Mouse (Mus musculus) intestine, postnatal 0 days (tissue): ENCODE measurements at regions not wholly inside any gene's neighbourhood (a gene's known extent, or its start where the extent isn't known, plus 50 kb on each side); places are given as distances from the start of the nearest gene placed in this dataset.

ENCODE experiments used
- ATAC-seq: fragments of 200-750 bp; cut with Nextera tagmentation; 2 replicates; pipeline ENCODE4 v1.8.0; 2017; ENCODE audit warnings: mild to moderate bottlenecking, moderate TSS enrichment, moderate library complexity
- H3K27ac ChIP-seq: fragments of 300-500 bp; sonication (generic); 2 replicates; pipeline ENCODE4 v1.5.1; 2014; ENCODE audit warnings: mild to moderate bottlenecking, low read depth, low read length, moderate library complexity
- H3K27me3 ChIP-seq: fragments of 300-500 bp; sonication (generic); replicated peaks from 2 replicates; pipeline ENCODE4 v1.6.1; 2014; ENCODE audit warnings: low read length, mixed read lengths; ENCODE audit not compliant: control insufficient read depth, insufficient read depth
- H3K36me3 ChIP-seq: fragments of 300-500 bp; sonication (generic); 2 replicates; pipeline ENCODE4 v1.6.1; 2014; ENCODE audit warnings: mild to moderate bottlenecking, moderate library complexity; ENCODE audit not compliant: control insufficient read depth, insufficient read depth
- H3K4me1 ChIP-seq: fragments of 300-500 bp; sonication (generic); replicated peaks from 2 replicates; pipeline ENCODE4 v1.6.1; 2014; ENCODE audit warnings: antibody characterized with exemption, low read length, mixed read lengths; ENCODE audit not compliant: control insufficient read depth, insufficient read depth
- H3K4me2 ChIP-seq: fragments of 300-500 bp; sonication (generic); replicated peaks from 2 replicates; pipeline ENCODE4 v1.6.1; 2014; ENCODE audit warnings: low read depth, mild to moderate bottlenecking, moderate library complexity
- H3K4me3 ChIP-seq: fragments of 300-500 bp; sonication (generic); 2 replicates; pipeline ENCODE4 v1.5.1; 2014; ENCODE audit warnings: low read depth, low read length
- H3K9ac ChIP-seq: fragments of 300-500 bp; sonication (generic); 2 replicates; pipeline ENCODE4 v1.6.1; 2014; ENCODE audit warnings: mild to moderate bottlenecking, low read depth, low read length
- H3K9me3 ChIP-seq: fragments of 300-500 bp; sonication (generic); 2 replicates; pipeline ENCODE4 v1.6.1; 2016; ENCODE audit warnings: mixed run types; ENCODE audit not compliant: control insufficient read depth
- CTCF ChIP-seq: sonication (generic); IDR thresholded peaks from 2 replicates; pipeline ENCODE4 v1.5.1; 2016; ENCODE audit warnings: low read depth, mild to moderate bottlenecking, control low read depth, antibody characterized with exemption, moderate library complexity
- WGBS: fragments of 180-500 bp; shearing (Covaris S2); extraction: QIAGEN DNeasy Blood & Tissue Kit; methylation state at CpG from one replicate; pipeline ENCODE4 v1.1.7; 2014; 5-methylcytosine and 5-hydroxymethylcytosine counted together

GRCm38 (mm10) chr9:23651300-23651699 is 428.4 kb downstream of the Bmper start:
- H3K4me1 ChIP-seq = no peaks in the 10 kb centered on the region
- no peak overlapping the region for H3K27ac ChIP-seq
- H3K9me3 ChIP-seq = no peaks in the 10 kb centered on the region
- TF ChIP-seq CTCF = no peak
- no peak overlapping the region for H3K4me3 ChIP-seq
- no peak overlapping the region for H3K4me2 ChIP-seq
- no peak overlapping the region for H3K9ac ChIP-seq
- ATAC-seq = no peak
- no peaks in the 10 kb centered on the region for H3K27me3 ChIP-seq
- no peaks in the 10 kb centered on the region for H3K36me3 ChIP-seq
- 65% methylated on average over 2 of the region's 2 CpGs for WGBS

GRCm38 (mm10) chr9:23653086-23653485 is 430.2 kb downstream of the Bmper start:
- Histone ChIP-seq H3K9me3 (no peaks in the 10 kb centered on the region), H3K4me2 (no peak overlapping the region), H3K4me3 (no peak overlapping the region), H3K27ac (no peak overlapping the region), H3K27me3 (no peaks in the 10 kb centered on the region), H3K36me3 (no peaks in the 10 kb centered on the region), H3K4me1 (no peaks in the 10 kb centered on the region), H3K9ac (no peak overlapping the region)
- WGBS = 27% methylated on average over 2 of the region's 2 CpGs
- no peak for ATAC-seq
- no peak for TF ChIP-seq CTCF

DNA sequence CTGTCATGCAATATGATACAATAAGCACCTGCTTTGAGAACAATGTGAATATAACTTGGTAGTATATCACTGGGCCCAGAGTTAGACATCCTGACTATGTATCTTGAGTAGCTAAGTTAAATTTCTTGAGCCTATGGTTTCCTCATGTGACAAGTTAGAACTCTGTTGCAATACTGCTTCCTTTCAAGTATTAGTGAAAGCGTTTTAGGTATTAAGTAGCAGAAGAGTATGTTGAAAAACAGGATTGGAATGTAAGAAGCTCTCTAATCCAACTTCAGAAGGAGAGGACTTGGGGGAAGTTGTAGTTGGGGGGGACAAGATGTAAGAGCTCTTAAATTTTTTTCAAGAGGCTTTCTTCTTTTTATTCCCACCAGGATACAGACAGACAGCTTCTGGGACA is 431.9 kb downstream of the Bmper start:
- no peaks in the 10 kb centered on the region for H3K36me3 ChIP-seq
- H3K27me3 ChIP-seq = no peaks in the 10 kb centered on the region
- no peak overlapping the region for H3K9ac ChIP-seq
- no peaks in the 10 kb centered on the region for H3K4me1 ChIP-seq
- no peak overlapping the region for H3K4me3 ChIP-seq
- H3K9me3 ChIP-seq = no peaks in the 10 kb centered on the region
- 73% methylated on average over 1 of the region's 1 CpGs for WGBS
- H3K27ac ChIP-seq = no peak overlapping the region
- no peak for ATAC-seq
- TF ChIP-seq CTCF = no peak
- no peak overlapping the region for H3K4me2 ChIP-seq

- Histone ChIP-seq H3K27ac (no peak overlapping the region), H3K4me2 (no peak overlapping the region), H3K9ac (no peak overlapping the region), H3K4me1 (no peaks in the 10 kb centered on the region), H3K27me3 (no peaks in the 10 kb centered on the region), H3K4me3 (no peak overlapping the region), H3K36me3 (no peaks in the 10 kb centered on the region), H3K9me3 (no peaks in the 10 kb centered on the region)
- TF ChIP-seq CTCF = no peak
- ATAC-seq = no peak
Observed at GRCm38 (mm10) chr9:23665960-23666359, 431.8 kb upstream of the Npsr1 start.

DNA sequence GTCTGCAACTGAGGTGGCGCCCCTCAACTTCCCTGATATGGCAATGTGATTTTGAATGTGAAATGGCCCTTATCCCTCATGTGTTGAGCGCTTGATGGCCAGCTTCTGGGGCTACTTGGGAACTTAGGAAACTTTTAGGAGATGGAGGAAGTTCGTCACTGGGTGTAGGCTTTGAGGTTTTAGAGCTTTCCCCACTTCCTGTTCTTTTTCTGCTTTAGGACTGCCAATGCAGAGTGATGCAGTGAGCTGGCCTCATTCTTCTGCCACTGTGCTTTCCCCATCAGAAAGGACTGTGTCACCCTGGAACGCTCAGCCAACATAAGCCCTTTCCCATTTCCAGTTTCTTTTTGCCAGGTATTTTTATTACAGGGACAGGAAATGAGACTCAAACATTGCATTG is 428.6 kb upstream of the Npsr1 start:
- Histone ChIP-seq H3K4me3 (no peak overlapping the region), H3K36me3 (no peaks in the 10 kb centered on the region), H3K9ac (no peak overlapping the region), H3K9me3 (no peaks in the 10 kb centered on the region), H3K4me1 (no peaks in the 10 kb centered on the region), H3K27me3 (no peaks in the 10 kb centered on the region), H3K27ac (no peak overlapping the region), H3K4me2 (no peak overlapping the region)
- no peak for TF ChIP-seq CTCF
- no peak for ATAC-seq
- 81% methylated on average over 4 of the region's 4 CpGs for WGBS

DNA sequence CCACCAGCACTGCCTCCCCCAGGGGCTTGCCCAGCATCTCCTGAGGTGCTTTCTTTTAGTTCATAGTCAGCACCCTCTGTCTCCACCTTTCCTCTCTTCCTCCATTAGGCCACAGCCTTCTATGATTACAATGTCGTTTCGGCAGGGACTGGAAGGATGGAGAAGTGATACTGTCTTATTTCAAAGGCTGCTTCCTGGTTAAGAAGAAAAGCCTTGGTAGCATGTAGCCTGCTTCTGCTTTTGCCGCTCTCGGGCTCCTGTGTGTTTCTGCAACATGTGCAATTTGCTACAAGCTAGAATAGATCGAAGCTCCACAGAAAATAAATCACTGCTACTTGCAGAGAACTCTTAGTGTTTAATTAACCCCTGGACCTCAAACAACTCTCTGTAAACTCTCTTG is 427.2 kb upstream of the Npsr1 start:
- H3K27me3 ChIP-seq = no peaks in the 10 kb centered on the region
- H3K36me3 ChIP-seq = no peaks in the 10 kb centered on the region
- no peaks in the 10 kb centered on the region for H3K9me3 ChIP-seq
- H3K4me1 ChIP-seq = no peaks in the 10 kb centered on the region
- no peak overlapping the region for H3K4me2 ChIP-seq
- H3K9ac ChIP-seq = no peak overlapping the region
- WGBS = 9% methylated on average over 5 of the region's 5 CpGs
- H3K4me3 ChIP-seq = no peak overlapping the region
- TF ChIP-seq CTCF = no peak
- no peak for ATAC-seq
- no peak overlapping the region for H3K27ac ChIP-seq

GRCm38 (mm10) chr9:23673347-23673860 is 424.4 kb upstream of the Npsr1 start:
- 94% methylated on average over 4 of the region's 4 CpGs for WGBS
- no peak for ATAC-seq
- no peak for TF ChIP-seq CTCF

More at GRCm38 (mm10) chr9:23673347-23673860, 424.4 kb upstream of the Npsr1 start:
- H3K4me3 ChIP-seq = no peak overlapping the region
- no peak overlapping the region for H3K9ac ChIP-seq
- H3K27ac ChIP-seq = no peak overlapping the region
- no peaks in the 10 kb centered on the region for H3K27me3 ChIP-seq
- no peak overlapping the region for H3K4me2 ChIP-seq
- H3K9me3 ChIP-seq = no peaks in the 10 kb centered on the region
- H3K36me3 ChIP-seq = no peaks in the 10 kb centered on the region
- no peaks in the 10 kb centered on the region for H3K4me1 ChIP-seq
